Mouse (Mus musculus): Measurements from ENCODE around the gene Cyb5r3.
A peak's percentile ranks its signal among the peaks of the same experiment; 100 is the strongest.

Cyb5r3 gene

GRCm38 (mm10) chr15:83172492-83173429, at the start of gene Cyb5r3:
Cyb5r3 (minus strand) TSS chr15:83172592.
- peak in 1 of 2 experiments; percentile 49 for DNase-seq

GRCm38 (mm10) chr15:83221721-83222120, 49.3 kb upstream of the Cyb5r3 start:
- DNase-seq = no peak

DNA sequence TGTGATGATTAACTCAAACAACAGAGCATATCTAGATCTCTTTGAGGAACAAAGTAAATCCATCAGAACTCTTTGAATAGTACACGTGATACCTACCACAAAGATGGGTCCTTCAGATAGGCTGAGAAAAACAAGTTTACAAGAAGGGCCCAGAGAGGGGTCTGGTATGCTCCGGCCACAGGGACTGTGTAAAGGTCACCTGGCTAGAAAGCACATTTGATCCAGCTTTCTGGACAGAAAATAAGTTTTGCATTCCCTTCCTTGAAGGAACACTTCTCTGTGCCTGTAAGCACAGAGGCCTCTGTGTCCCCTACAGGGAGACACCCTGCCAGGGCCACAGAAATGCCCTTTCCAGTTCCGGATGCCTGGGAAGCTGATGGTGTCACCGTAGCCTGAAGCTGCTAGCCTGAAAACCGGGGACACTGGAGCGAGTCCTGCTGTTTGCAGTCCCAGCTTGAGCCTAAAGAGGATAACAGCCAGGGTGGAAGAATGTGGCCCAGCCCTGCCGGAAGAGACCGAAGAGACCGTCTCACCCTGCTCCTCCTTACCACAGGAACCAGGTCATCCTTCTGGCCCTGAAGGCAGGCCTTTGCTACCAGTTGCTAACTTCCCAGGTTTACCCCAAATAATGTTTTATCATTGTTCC, 48.1 kb upstream of the Cyb5r3 start:
- DNase-seq = no peak

GRCm38 (mm10) chr15:83215322-83216216, 43.2 kb upstream of the Cyb5r3 start:
- DNase-seq = no peak

- peak in 1 of 2 experiments; percentile 53 for DNase-seq
Observed at GRCm38 (mm10) chr15:83210229-83210628, 37.8 kb upstream of the Cyb5r3 start.

- no peak for DNase-seq
Observed at GRCm38 (mm10) chr15:83209719-83210118, 37.3 kb upstream of the Cyb5r3 start.

GRCm38 (mm10) chr15:83209092-83209695, 36.8 kb upstream of the Cyb5r3 start:
- no peak for DNase-seq

DNA sequence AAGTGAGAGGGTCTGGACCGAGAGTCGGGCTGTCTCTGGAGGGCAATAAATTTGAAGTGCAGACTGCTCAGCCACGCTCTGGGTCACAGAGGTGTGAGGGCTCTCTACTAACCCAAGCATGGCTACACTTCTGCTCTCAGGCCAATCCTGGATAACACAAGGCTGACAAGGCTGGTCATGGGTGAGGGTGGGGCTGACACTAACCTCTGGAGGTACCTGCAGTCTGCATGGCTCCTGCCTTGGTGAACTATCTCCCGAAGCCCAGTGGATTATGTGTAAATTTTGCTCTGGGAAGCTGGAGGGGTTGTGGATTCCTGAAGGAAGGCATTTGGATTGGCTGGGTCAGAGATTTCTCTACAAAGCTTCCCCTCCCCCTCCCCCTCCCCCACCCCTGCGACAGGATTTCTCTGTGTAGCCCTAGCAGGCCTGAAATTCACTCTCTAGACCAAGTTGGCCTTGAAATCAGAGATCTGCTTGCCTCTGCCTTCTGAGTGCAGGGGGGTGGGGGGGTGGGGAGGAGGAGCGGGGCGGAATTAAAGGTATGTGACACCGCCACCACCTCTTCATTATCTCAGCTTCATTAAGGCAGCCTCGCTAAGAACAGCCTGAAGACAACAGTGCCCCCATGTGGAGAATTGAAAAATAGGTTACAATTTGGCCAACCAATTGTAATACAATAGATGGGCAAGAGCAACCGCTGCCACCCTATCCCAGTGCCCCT, 32.5 kb upstream of the Cyb5r3 start:
- peak in 1 of 2 experiments; percentile 37 for DNase-seq

DNA sequence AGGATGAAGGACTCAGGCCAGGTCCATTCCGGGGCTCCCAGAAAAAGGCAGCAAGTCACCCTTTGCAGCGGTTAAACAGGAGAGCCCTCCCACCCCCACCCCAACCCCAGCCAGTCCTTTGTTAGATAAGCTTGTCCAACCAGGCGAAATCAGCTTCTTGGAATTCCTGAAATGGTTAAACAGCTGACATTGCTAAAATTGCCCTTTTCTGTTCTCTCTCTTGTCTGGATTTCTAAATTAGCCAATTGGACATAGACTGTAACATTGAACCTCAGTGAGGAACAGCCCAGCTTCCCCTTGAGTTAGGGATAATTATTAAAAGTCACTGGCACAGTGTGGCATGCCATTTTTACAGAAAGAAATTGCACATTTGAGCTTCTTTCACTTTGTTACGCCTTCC, 30.0 kb upstream of the Cyb5r3 start:
- DNase-seq = no peak

DNA sequence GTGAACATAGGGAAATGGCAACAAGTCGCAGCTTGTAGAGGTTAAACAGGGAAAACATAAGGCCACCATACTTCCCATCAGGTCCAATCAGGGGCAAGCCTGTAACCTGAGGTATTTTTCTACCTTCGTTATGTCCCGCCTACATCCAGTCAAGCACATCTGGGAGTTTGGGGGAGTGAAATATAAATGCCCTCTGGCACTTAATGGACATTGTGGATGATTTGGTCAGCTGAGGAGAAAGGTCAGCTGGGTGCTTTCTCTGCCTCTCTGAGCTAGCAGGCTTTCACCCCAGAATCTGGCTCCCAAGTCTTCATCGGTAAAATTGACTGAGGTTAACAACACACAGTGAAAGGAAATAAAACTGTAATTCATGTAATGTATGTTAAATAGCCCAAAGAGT, 21.0 kb upstream of the Cyb5r3 start:
- no peak for DNase-seq

GRCm38 (mm10) chr15:83182351-83182750, 10.0 kb upstream of the Cyb5r3 start:
- DNase-seq = no peak

DNA sequence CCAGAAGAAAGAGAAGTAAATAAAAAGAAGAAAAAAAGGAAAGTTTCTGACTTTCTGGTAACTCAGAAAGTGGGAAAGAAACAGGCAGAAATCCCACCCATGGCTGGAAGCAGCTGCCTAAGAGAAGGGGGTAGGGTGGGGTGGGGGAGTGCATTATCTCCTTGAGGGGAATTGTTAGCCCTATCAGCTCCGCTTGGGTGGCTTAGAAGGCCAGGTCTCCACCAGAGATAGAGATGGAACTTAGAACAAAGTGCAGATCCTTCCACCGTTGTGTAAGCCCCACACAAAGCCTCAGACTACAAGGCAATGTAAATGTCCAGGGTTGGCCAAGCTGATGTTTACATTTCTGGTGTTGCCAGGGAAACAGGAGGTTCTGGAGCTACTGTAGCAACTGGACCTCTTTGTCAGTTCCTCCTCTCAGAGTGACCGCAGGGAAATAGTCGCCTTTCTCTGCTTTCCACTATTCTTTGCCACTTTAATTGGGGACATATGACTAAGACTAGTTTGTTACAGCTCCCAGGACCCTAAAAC, 9.5 kb upstream of the Cyb5r3 start:
- no peak for DNase-seq

DNA sequence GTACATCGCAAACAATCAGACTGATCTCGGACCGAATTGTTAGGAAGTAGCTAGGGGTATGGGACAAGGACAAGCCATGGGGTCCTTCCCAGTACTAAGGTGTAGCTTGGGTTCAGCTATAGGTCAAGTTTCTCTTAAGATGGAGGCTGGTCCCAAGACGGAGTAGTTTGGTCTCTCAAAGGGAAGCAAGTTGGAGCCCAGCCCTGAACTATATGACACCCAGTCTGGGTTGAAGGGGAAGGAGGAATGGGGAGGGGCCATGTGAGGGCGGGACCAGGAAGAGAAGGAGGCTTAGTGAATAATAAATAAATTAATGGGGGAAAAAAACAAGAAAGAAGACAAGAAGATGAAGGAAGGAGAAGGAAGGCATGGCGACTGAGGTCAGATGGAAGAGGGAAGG, 7.6 kb upstream of the Cyb5r3 start:
- DNase-seq = no peak

DNA sequence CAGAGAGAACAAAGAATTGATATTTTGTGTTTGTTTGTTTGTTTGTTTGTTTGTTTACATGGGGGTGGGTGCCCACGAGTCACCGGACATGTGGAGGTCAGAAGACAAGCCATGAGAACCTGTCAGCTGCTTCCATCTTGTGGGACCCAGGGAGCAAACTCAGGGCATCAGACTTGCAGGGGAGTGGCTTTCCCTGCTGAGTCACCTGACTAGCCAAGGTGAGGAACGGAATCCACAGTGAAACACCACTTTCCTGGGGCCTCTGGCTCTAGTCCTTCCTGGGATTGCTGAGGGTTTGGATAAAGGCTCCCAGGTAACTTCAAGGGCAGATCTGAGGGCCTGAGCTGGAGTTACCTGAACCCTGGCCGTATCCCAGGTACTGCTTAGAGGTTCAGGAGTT, 4.3 kb upstream of the Cyb5r3 start:
- DNase-seq = no peak

GRCm38 (mm10) chr15:83173914-83174884, 1.8 kb upstream of the Cyb5r3 start:
- DNase-seq = no peak

GRCm38 (mm10) chr15:83171712-83172481, 495 bp downstream of the Cyb5r3 start:
- DNase-seq = peak; percentile 95 to 97

- no peak for DNase-seq
Observed at GRCm38 (mm10) chr15:83170956-83171659, 1.3 kb downstream of the Cyb5r3 start.

DNA sequence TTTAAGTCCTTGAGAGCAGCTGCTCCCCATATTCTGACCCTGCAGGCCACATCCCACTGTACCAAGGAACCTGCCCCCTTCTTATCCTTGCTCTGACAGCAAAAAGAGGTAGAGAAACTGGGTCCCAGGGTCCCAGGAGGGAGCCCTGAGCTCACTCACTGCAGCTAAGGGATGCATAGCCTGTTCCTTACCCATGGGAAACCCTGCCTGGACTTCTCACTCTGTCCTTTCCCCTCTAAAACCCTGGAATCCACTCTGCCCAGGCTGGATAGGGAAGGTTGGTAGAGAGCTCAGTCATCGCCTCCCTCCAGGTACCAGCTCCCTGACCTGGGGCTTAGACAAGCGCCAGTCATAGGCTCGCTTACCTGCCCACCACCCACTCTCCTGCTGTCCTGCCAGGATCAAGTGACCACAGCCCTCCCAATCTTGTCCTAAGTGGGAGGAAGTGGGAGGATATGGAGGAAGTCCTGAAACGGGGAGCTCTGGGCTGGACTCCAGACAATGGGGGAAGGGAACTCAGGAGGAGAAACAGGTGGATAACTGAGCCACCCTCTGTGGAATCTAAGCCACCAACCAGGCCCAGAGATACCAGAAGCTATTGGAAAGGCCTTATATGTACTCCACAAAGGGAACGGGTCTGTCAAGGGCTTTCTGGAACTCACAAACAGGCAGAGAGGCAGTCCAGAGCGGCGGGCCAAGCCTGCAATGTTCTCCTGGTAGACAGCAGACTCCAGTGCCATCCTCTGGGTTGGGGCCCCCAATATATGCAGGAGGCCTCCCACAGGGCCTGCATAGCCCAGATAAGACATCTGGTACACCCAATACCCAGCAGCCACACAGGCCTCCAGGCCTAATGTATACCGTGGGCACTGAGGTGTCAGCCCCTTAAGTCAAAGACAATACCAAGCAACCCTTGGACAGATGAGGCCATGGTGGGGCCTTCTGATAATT, 2.3 kb downstream of the Cyb5r3 start:
- DNase-seq = no peak

Data from spleen, adult 18-20 months (tissue).